Mouse (Mus musculus) gastrocnemius, adult 18-20 months (tissue): ENCODE results near the gene Dzip1. TPM values are rescaled to one million over a fixed set of nuclear protein-coding genes. Genes with fewer than 3 reads are reported as not detected.
A peak's percentile ranks its signal among the peaks of the same experiment; 100 is the strongest.

Experiments
- DNase-seq: peaks from one replicate; pipeline ENCODE4 v3.0.0; 2021; ENCODE audit warnings: low spot score
- total RNA-seq, 2 experiments: library from RNA; stranded (reverse); gene quantifications; 2 replicates each; pipeline ENCODE4 v1.2.3; 2021

Dzip1 gene
- total RNA-seq, 2 experiments from 2014 or later, result 1.9 to 2.1 TPM

GRCm38 (mm10) chr14:118874126-118874525, 51.1 kb downstream of the Dzip1 start:
- DNase-seq, result no peak

GRCm38 (mm10) chr14:118869712-118870111, 55.5 kb downstream of the Dzip1 start:
- no peak for DNase-seq

DNA sequence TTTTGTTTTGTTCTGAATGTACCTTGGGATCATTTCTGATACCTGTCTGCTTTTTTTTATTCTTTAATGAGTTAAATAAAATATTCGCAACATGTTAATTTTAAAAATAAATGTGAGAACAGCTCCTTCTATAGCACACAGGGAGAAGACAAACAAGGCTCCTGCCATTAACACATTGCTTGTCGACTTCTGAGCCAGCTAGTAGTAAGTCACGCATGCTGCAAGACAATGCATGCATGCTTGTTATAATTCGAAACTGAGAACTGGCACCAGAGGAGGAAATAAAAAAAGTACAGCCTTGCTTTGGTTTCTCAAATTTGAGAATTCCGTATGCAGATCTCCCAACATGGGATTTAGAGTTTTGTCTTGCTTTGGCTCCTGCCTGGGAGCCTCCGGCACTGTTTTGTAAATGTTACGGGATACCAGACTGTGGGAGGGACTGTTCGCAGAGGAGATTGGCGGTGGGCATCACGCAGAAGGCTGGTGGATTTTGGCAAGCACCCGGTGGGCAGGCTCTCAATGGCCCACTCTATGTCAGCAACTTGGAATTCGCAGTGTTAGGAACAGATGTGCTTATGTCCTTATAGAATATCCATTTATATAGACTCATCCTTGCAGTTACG, 57.0 kb downstream of the Dzip1 start:
- DNase-seq, result no peak

- no peak for DNase-seq
Observed at GRCm38 (mm10) chr14:118867366-118867765, 57.9 kb downstream of the Dzip1 start.

GRCm38 (mm10) chr14:118866014-118866811, 59.0 kb downstream of the Dzip1 start:
- DNase-seq, result no peak

DNA sequence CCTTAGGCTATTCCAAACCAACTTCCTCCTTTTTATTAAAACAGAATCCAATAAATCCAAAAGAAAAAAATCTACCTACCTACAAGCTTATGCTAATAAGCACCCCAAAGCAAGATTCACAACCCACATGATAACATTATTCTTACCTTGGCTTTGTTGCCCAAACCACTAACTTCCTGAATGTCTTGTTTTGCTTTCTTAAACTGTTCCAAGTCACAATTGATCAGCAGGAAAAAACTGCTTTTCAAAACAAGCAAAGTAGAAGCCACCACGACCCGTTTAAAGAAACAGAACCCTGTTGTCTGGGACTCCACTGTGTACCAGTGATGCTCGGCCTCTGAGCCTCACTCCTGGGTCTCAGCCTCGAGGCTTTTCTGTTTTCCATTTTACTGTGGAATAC, 60.4 kb downstream of the Dzip1 start:
- no peak for DNase-seq

- no peak for DNase-seq
Observed at GRCm38 (mm10) chr14:118862253-118862652, 63.0 kb downstream of the Dzip1 start.

DNA sequence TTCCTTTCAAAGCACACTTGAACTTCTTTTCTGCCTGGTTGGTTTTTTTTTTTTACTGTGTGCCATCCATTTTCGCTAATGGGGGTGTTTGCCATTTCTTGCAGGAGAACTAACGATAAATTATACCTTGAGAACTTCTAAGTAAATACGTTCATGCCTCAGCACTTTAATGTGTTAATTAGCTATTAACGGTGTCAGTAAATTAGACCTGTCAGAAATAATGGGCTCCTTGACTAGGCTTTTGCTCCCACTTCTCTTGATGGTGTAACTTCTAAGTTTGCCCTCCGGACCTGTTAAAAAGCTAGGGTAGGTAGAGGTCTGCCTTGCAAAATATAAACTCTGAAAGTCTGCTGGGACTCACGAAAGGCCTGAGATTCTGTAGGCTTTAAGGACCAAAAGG, 66.9 kb downstream of the Dzip1 start:
- no peak for DNase-seq

DNA sequence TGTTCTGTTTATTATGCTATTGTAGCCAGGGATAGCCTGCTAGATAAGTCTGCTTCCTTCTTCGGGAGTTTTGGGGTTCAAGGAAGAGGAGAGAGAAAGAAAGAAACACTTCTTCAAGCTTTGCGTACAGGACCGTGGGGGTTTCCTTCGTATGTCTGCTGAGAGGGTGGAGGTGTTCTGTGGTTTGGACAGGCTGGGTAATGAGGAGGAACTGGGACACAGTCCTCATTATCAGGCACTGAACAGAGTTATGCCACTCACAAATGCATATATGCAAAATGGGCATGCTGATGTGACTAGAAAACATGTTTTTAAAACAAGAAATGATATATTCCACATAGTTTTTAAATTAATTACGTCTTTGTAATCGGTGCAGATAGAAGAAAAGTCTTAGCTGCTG, 68.7 kb downstream of the Dzip1 start:
- no peak for DNase-seq

DNA sequence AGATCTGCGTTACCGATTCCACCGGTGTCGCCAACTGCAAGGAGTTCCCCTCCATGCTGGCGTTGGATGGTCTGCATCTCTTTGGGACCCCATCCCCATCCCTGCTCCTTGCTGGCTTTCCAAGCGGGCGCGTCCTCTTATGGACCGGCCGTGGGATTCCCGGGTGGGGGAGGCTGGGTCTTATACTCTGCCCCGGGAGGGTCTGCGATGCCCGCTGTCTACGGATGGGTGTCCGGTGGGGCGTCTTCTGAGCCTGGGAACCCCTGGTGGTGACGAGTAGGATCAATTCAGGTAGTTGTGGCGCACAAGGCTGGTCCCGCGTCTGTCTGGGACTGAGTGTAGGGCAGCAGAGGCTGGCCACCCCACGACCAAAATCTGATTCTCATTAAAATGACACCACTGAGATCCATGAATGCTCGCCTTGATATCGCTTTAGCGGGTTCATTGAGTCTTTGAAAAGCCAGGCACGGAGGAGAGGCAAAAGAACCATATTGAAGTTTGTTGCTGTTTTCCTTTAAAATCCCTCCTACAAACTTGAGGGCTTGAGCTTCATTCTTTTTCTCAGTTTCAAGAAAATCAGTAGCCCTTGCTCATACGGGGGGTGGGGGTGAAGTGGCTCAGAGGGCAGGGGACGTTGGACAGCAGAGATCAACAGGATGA, 70.0 kb downstream of the Dzip1 start:
- no peak for DNase-seq

DNA sequence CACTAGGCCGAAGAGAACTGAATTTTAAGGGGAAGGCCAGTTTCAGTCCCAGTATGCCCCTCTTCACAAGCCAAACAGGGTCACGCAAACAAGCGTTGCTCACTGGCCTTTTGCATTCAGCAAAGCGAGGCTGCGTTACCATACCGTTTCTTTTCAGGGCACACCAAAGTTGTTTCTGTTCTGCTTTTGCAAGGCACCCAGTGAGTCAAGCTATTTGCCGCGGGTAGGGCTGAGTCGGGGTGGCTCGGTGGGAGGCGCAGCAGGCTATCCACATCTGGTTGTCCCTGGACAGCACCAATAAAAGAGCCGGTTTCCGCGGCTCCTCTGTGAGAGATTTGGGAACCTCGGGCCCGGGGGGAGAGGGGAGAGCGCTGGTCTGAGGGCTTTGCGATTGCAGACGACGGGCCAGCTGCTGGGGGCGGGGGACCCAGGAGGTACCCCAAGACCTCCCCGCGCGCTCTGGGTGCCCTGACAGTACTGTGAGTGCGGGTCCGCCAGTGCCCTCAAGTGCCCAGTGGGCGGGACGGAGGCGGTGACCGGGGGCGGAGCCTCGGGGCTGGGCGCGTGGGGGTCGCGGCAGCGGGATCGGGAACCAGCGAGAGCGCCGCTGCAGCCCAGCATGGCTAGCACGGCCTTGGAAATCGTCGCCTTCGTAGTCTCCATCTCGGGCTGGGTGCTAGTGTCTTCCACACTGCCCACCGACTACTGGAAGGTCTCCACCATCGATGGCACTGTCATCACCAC, 70.7 kb downstream of the Dzip1 start:
- peak; percentile 22 for DNase-seq

DNA sequence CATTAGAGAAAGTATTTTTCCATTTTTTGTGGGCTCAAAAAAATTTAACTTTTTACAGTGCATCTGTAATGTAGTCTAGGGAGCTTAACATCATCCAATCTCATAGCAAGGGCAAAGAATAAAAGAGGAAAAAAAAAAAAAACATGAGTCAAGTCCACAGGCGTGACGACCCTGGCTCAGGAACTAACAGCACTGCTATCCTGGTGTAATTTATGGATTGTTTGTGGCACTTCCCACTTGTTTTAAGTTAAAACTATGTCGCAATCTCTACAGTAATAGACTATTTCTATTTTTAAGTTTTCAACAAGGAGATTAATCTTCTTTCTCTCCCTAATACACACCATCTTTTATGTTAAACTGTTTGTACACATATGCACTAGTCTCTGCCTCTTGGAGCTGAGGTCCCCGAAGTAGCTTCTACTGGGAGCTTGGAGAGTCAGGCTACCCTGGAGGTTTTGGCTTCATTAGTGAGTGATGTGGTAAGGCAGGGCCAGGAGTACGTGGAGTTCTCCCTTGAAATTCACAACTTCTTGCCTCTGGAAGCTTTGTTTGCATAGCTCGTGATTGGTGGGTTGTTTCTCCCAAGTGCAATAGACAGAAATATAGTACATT, 73.7 kb downstream of the Dzip1 start:
- no peak for DNase-seq

DNA sequence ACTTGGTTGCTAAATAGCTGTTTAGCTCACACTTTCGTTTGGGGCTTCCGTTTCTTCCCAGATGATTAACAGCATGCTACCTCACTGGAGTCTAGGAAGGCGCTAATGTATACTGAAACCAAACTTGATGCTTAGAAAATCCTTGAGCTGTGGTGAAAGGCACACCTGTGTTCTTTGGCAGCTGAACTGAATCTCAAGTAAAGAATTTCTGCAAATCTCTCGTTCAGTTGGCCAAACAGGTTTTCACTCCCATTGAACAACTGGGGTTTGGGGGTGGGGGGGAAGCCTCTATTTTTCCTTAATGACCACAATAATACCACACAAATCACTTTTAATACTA, 74.6 kb downstream of the Dzip1 start:
- DNase-seq, result no peak

GRCm38 (mm10) chr14:118850011-118850695, 75.1 kb downstream of the Dzip1 start:
- no peak for DNase-seq

GRCm38 (mm10) chr14:118848171-118848570, 77.1 kb downstream of the Dzip1 start:
- no peak for DNase-seq

DNA sequence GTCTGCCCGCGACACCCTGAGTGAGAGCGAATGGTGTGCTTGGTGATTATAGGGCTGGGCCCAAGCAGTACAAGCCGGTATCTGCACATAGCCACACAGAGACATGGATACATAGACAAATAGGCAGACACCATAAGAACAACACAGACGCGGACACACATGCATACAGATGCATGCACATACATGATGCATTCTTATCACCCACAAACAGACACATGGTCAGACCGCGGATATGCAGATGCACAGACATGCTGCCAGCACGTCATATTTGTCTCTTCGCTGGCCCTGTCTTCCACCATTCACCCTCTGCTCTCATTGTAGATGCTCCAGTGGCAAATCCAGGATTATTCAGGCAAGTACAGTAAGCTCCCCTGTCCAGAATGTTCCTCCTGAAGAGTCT, 78.4 kb downstream of the Dzip1 start:
- no peak for DNase-seq

GRCm38 (mm10) chr14:118842353-118842752, 82.9 kb downstream of the Dzip1 start:
- no peak for DNase-seq

GRCm38 (mm10) chr14:118840027-118840426, 85.2 kb downstream of the Dzip1 start:
- no peak for DNase-seq

DNA sequence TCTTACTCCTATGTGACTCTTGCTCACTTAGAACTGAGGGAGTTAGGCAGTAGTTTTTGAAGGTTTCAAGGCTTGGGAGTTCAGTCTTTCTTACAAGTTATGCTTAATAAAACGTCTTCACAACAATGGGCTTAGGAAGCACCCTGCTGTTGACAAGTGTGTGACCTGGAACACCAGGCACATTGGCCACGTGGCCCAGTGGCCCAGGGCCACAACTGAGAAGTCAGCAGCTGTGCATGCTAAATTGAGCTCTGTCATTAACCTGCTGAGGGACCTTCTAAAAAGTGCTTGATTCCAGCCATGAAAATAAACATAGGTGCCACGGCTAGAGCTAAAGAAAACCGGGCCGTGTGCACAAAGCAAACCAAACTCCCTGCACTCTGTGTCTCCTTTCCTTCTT, 85.8 kb downstream of the Dzip1 start:
- DNase-seq, result peak; percentile 50

GRCm38 (mm10) chr14:118838556-118839120, 86.6 kb downstream of the Dzip1 start:
- no peak for DNase-seq

- DNase-seq, result no peak
Observed at GRCm38 (mm10) chr14:118836754-118837153, 88.5 kb downstream of the Dzip1 start.
